ENCODE assay signal across 7 mouse cellular contexts in the genomic region with DNA sequence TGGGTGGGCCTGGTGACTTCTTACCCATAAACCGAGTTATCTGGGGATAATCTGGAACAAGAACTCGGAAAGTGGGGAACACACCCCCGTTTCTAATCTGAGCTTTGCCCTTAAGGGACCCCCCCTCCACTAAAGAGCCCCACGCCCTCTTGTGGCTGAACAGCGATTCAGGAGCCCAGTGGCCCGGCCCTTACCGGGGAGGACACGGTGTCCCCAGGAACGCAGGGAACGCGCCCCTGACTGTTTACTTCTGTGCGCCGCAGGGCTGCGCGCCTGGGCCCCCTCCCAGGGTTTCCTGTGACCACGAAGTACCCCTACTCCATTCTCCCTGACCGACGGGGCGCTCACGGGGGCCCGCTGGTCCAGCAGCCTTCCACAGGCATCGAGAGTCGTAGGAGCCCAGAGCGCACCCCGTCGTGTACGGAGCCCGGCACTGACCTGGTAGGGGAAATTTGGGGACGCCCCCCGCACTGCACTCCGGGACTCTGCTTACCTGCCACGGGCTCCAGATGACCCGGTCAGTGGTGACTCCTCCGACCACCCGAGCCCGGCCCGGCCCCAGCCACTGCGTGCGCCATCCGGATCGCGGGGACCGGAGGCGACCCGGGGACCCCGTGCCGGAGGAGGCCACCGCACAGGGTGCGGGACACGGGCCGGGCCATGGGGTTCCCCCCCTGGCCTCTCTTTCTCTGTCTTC. TPM values are rescaled to one million over a fixed set of nuclear protein-coding genes. Genes with fewer than 3 reads are reported as not detected.
A peak's percentile ranks its signal among the peaks of the same experiment; 100 is the strongest.
DNase-seq lines count a peak whose midpoint lies in the region; ATAC-seq and TF ChIP-seq lines count a peak whose summit lies in the region.

No protein-coding gene starts in this region.

- peak overlapping the region; percentile 100 for H3K4me2 ChIP-seq in kidney, embryonic 16.5 days (replicated peaks; ENCODE audit: low read depth, low read length)

- no peak for TF ChIP-seq EP300 in ES-Bruce4 (IDR thresholded peaks at IDR 0.05; ENCODE audit: insufficient read depth, low read depth, low read length)

- WGBS in heart, embryonic 10.5 days, result 1% methylated on average over 51 of the region's 51 CpGs
- 1% methylated on average over 51 of the region's 51 CpGs for WGBS in kidney, embryonic 16.5 days

- peak; percentile 40 for TF ChIP-seq CTCF in ES-Bruce4 (IDR thresholded peaks at IDR 0.05; ENCODE audit: low read depth, low read length)

- peak; percentile 34 to 40 for DNase-seq in B cell, adult 2 months
- DNase-seq in heart, embryonic 10.5 days (ENCODE audit: low spot score), result no peak
- DNase-seq in lung, postnatal 25 days (ENCODE audit: low spot score), result peak; percentile 21
- no peak for DNase-seq in right cerebral cortex, postnatal 10 days (ENCODE audit: low spot score in 2 of 2)
- no peak for DNase-seq in MN1 (ENCODE audit: low spot score)

- peak overlapping the region; percentile 64 for H3K4me3 ChIP-seq in ES-Bruce4 (ENCODE audit: low read depth, low read length)
- peak overlapping the region; percentile 67 for H3K4me3 ChIP-seq in heart, embryonic 10.5 days
- H3K4me3 ChIP-seq in kidney, embryonic 16.5 days (ENCODE audit: low read length), result peak overlapping the region; percentile 59

- H3K27ac ChIP-seq in ES-Bruce4 (ENCODE audit: insufficient read depth, low read length), result no peak overlapping the region
- peak overlapping the region; percentile 81 for H3K27ac ChIP-seq in heart, embryonic 10.5 days
- H3K27ac ChIP-seq in kidney, embryonic 16.5 days (ENCODE audit: low read length), result no peak overlapping the region

- no peaks in the 10 kb centered on the region for H3K9me3 ChIP-seq in ES-Bruce4 (replicated peaks; ENCODE audit: control insufficient read depth, insufficient read depth, low read length, poor library complexity, severe bottlenecking)
- peaks cover 7% of the 10 kb centered on the region; the same call in 1 of the 2 replicates for H3K9me3 ChIP-seq in heart, embryonic 10.5 days
- no peaks in the 10 kb centered on the region for H3K9me3 ChIP-seq in kidney, embryonic 16.5 days (ENCODE audit: low read length)

- peaks cover 5% of the 10 kb centered on the region for H3K4me1 ChIP-seq in ES-Bruce4 (ENCODE audit: control insufficient read depth, insufficient read depth, low read length)
- peaks cover 43% of the 10 kb centered on the region for H3K4me1 ChIP-seq in heart, embryonic 10.5 days
- peaks cover 24% of the 10 kb centered on the region for H3K4me1 ChIP-seq in kidney, embryonic 16.5 days (ENCODE audit: insufficient read depth, low read length)

- no peak for TF ChIP-seq POLR2A in ES-Bruce4 (IDR thresholded peaks at IDR 0.05; ENCODE audit: insufficient read depth, low read length)

- H3K36me3 ChIP-seq in ES-Bruce4 (ENCODE audit: control insufficient read depth, insufficient read depth, low read length, poor library complexity, severe bottlenecking), result no peaks in the 10 kb centered on the region
- no peaks in the 10 kb centered on the region for H3K36me3 ChIP-seq in heart, embryonic 10.5 days
- H3K36me3 ChIP-seq in kidney, embryonic 16.5 days (ENCODE audit: insufficient read depth, low read length), result no peaks in the 10 kb centered on the region

- no peaks in the 10 kb centered on the region for H3K27me3 ChIP-seq in ES-Bruce4 (ENCODE audit: control insufficient read depth, insufficient read depth, low read length, poor library complexity, severe bottlenecking)
- peaks cover 91% of the 10 kb centered on the region for H3K27me3 ChIP-seq in heart, embryonic 10.5 days (ENCODE audit: insufficient read depth, poor library complexity, severe bottlenecking)
- H3K27me3 ChIP-seq in kidney, embryonic 16.5 days (ENCODE audit: insufficient read depth, low read length), result peaks cover 53% of the 10 kb centered on the region

- peak; percentile 32 for ATAC-seq in kidney, embryonic 16.5 days (ENCODE audit: low FRiP score, low TSS enrichment)

- peak overlapping the region; percentile 83 for H3K9ac ChIP-seq in ES-Bruce4 (ENCODE audit: low read depth, poor library complexity, severe bottlenecking)
- H3K9ac ChIP-seq in kidney, embryonic 16.5 days (replicated peaks; ENCODE audit: low read length), result peak overlapping the region; percentile 71

RNA-seq across cellular contexts. Expression of gene Nrtn, which starts 0.5 kb away (rescaled TPM):
- 8.1 and 10.8 TPM in 2 replicates for polyA plus RNA-seq in ES-Bruce4 (2011; ENCODE audit: insufficient read depth, insufficient read length, low read depth, missing spikeins)
- polyA plus RNA-seq in heart, embryonic 10.5 days (2016; fragmentation: Nextera tagmentation; extraction: Ambion mirVana), result 3.3 and 7.4 TPM in 2 replicates
- polyA plus RNA-seq in kidney, embryonic 16.5 days (2015; fragmentation: Nextera tagmentation; extraction: Ambion mirVana), result 5.4 and 5.8 TPM in 2 replicates

RNA-seq across cellular contexts. Expression of gene Dus3l, which starts 7.7 kb away (rescaled TPM):
- 18.4 and 18.9 TPM in 2 replicates for polyA plus RNA-seq in ES-Bruce4 (2011; ENCODE audit: insufficient read depth, insufficient read length, low read depth, missing spikeins)
- 39.6 and 41.4 TPM in 2 replicates for polyA plus RNA-seq in heart, embryonic 10.5 days (2016; fragmentation: Nextera tagmentation; extraction: Ambion mirVana)
- polyA plus RNA-seq in kidney, embryonic 16.5 days (2015; fragmentation: Nextera tagmentation; extraction: Ambion mirVana), result 55.4 and 59.7 TPM in 2 replicates

RNA-seq across cellular contexts. Expression of gene Prr22, which starts 13.2 kb away (rescaled TPM):
- polyA plus RNA-seq in ES-Bruce4 (2011; ENCODE audit: insufficient read depth, insufficient read length, low read depth, missing spikeins), result not detected in 2 replicates
- 1.3 and 2.1 TPM in 2 replicates for polyA plus RNA-seq in heart, embryonic 10.5 days (2016; fragmentation: Nextera tagmentation; extraction: Ambion mirVana)
- 1.6 and 1.8 TPM in 2 replicates for polyA plus RNA-seq in kidney, embryonic 16.5 days (2015; fragmentation: Nextera tagmentation; extraction: Ambion mirVana)

RNA-seq across cellular contexts. Expression of gene Vmac, which starts 39.0 kb away (rescaled TPM):
- polyA plus RNA-seq in ES-Bruce4 (2011; ENCODE audit: insufficient read depth, insufficient read length, low read depth, missing spikeins), result 23.2 and 24.2 TPM in 2 replicates
- polyA plus RNA-seq in heart, embryonic 10.5 days (2016; fragmentation: Nextera tagmentation; extraction: Ambion mirVana), result 10.2 and 12.7 TPM in 2 replicates
- 22.4 and 23.2 TPM in 2 replicates for polyA plus RNA-seq in kidney, embryonic 16.5 days (2015; fragmentation: Nextera tagmentation; extraction: Ambion mirVana)

RNA-seq across cellular contexts. Expression of gene Ndufa11, which starts 39.3 kb away (rescaled TPM):
- 152 and 177 TPM in 2 replicates for polyA plus RNA-seq in ES-Bruce4 (2011; ENCODE audit: insufficient read depth, insufficient read length, low read depth, missing spikeins)
- 518 and 632 TPM in 2 replicates for polyA plus RNA-seq in heart, embryonic 10.5 days (2016; fragmentation: Nextera tagmentation; extraction: Ambion mirVana)
- 479 and 501 TPM in 2 replicates for polyA plus RNA-seq in kidney, embryonic 16.5 days (2015; fragmentation: Nextera tagmentation; extraction: Ambion mirVana)

Comparison
In these comparisons a context has a peak if more than half of its experiments do, and no peak if none do; other contexts are left out.
1. DNase-seq: peak in B cell, adult 2 months (2 of 2) and lung, postnatal 25 days (single experiment); none in heart, embryonic 10.5 days (single experiment), right cerebral cortex, postnatal 10 days (0 of 2) and MN1 (single experiment).
2. Peak in every context shown above with its lines, with median percentiles within 50 percentile points of each other: H3K4me3 ChIP-seq.